Mouse (Mus musculus): ENCODE data around the gene Prr12.

DNA sequence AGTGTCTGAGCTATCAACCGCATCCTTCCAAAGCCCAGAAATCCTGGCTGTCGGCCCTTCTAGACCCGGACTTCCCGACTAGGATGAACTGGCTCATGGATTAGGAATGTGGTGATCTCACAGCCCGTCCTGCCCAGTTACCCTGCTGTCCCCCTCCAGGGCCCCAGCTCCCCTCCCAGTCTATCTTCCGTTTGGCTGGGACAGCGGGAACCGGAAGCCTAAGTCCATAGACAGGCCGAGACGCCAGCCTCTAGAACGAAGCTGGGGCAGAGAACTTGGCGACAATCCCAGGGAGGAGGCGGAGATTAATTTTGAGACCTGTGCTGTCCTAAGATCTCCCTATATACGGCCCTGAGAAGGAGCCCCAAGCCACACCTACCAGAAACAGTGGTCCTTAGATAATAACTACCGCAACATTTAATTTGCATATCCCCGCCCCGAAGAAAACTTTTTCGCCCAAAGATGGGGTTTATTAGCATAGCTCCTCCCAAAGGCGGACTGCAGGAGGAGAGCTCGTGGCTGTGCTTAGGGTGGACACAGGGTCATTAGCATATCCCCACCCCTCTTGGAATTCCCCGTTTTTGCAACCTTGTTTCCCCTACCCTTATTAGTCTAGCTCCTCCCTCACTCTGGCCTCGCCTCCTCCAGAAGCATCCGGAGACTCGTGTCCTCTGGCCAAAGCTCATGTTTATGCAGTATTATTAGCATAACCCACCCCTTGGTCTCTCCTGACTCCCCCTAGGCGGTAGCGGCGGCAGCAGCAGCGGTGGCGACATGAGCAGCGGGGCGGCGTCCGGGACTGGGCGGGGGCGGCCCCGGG is 35.2 kb downstream of the Prr12 start, which contains the start of gene Rras:
- TF ChIP-seq POLR2A (IDR thresholded peaks at IDR 0.05; ENCODE audit: borderline replicate concordance, extremely low read depth, insufficient read depth, insufficient read length, poor library complexity, severe bottlenecking) = no peak
- TF ChIP-seq CTCF (IDR thresholded peaks at IDR 0.05; ENCODE audit: borderline replicate concordance, extremely low read depth, insufficient read depth, insufficient read length) = no peak
